Mouse (Mus musculus) urinary bladder, postnatal 4 days (tissue): ENCODE data around the gene Krtap17-1.

Experiments used
- DNase-seq, 2 experiments: peaks; one replicate each; pipeline ENCODE4 v3.0.0; 2021 to 2022; ENCODE audit warnings: low spot score in 2 of 2

Krtap17-1 gene

DNA sequence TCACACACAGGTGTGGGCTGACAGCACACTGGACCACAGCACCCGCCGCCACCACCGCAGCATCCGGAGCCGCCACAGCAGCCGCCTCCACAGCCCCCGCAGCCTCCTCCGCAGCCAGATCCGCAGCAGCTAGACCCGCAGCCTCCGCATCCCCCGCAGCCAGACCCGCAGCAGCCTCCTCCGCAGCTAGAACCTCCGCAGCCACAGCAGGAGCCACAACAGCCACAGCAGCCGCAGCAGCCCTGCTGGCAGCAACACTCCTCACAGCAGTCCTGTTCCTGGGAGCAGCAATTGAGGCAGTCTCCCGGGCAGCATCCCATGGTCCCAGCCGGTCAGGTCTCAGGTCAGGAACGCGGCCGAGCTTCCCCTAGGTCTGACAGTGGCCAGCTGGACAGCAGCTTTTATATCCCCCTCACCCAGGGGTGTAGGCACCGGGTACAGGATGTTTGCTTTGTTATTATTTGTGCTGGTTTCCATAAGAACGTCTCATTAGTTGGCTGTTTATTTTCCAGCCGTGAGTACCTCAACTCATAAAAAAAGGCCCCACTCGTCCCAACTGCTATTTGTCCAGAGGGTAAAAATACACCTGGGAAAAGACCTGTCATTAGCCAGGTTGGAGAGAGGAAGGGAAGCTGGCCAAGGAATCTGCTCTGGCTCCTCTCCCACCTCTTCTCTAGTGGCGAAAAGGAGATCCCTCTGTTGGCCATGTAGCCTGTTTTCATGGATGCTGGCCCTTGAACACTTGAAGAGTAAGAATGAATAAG lies at the start of gene Krtap17-1:
Gene Krtap17-1 (minus strand): TSS at position 375 of the 764 bp plus-strand sequence.
- no peak for DNase-seq

DNA sequence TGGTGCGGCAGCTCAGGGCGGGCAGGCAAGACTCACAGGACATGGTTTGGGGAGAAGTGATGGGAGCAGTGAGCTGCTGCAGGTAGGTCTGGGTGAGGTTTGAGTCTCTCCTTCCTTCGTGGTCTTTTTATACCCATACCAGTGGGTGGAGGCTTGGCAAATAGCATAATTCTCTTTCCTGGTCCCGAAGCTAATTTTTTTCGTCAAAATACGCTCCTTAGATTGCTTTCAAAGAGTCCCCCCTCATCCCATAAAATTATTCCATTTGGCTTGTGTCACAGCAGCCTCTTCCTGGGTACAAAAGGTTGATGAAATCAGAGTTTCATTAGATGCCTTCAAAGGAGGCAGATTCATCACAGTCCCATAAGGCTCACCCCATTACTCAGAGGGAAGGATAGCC lies 47.7 kb upstream of the Krtap17-1 start, which contains the start of gene Krt34:
Gene Krt34 (minus strand): TSS at position 101 of the 400 bp plus-strand sequence.
- DNase-seq: no peak

- no peak for DNase-seq
Measured at GRCm38 (mm10) chr11:100029768-100030167, 36.0 kb upstream of the Krtap17-1 start, which contains the start of gene Krt33b. Krt33b (minus strand) TSS chr11:100029868.

- DNase-seq: no peak
Measured at GRCm38 (mm10) chr11:100021438-100021837, 27.6 kb upstream of the Krtap17-1 start.

DNA sequence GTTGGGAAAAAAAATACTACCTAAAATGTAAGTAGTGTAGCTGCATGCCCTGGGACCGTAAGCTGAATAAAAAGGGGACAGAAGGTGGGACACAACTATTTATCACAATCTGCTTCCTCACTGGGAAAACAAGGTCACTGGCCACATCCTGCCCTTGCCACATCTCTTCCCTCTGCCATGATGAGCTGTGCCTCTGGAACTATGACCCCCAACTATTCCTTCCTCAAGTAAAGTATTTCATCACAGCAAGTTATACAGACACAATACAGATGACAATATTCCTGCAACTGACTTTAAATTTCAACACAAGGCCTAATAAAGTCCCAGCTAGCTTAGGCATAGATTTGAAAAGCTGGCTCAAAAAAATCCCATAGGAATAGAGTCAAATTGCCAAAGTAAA lies 25.7 kb upstream of the Krtap17-1 start:
- no peak for DNase-seq

DNA sequence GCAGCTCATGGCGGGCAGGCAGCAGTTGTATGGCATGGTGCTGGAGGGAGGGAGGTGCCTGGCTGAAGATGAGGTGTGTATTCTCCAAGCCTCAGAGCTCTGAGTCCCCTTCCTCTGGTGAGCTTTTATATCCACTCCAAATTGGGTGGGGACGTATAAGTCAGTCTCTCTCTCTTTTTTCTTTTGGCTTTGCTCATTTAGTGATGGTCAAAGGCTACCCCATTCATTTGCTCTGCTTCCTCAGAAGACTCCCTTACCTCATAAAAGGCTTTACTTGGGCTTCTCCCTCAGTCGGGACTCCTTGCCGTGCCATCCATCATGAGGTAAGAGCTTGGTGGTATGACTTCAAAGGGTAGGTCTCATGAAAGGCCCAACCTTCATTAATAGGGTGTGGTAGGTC lies 22.3 kb upstream of the Krtap17-1 start, which contains the start of gene Krt33a:
Gene Krt33a (minus strand): TSS at position 101 of the 400 bp plus-strand sequence.
- DNase-seq: no peak

DNA sequence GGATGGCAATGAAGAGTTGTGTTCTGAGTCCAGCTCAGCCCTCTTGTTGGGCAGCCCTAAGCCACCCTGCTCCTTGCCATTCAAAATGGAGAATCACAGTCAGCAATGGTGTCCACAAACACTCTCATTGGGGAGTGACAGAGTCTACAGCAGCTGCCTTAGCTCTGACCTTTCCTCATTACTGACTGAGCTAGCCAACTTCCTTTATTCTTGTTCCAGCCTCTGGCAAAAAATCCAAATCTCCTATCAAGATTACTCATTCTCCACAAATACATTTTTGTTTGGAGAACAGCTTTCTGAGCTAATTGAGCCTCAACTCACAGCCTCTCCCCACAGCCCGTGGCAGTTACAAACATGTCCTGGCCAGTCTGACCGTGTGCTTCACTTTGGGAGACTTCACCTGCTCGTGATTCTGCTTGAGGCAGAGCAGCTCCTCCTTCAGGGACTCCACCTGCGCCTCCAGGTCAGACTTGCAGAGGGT lies 19.9 kb upstream of the Krtap17-1 start:
- no peak for DNase-seq

- DNase-seq: no peak
Measured at GRCm38 (mm10) chr11:100010682-100011081, 16.9 kb upstream of the Krtap17-1 start.

GRCm38 (mm10) chr11:100008336-100008735 lies 14.5 kb upstream of the Krtap17-1 start:
- no peak for DNase-seq

GRCm38 (mm10) chr11:100006624-100007023 lies 12.8 kb upstream of the Krtap17-1 start:
- DNase-seq: no peak

DNA sequence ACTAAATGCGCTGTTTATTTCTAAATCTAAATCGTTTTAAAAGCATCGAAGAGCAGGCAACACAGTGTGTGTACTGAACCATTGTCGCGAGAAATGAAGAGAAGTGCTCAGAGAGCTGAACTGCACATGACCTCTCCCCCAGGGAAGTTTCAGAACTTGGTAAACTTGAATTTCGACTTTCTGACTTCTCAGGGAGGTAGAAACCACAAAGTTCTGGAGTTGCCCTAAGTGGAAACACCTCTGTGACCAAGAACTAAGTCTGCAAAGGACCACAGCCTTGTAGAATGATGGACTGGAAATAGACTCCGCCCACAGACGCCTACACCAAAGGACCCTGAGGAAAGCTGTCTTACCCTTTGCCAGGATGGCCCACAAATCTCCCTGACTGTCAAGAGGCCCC lies 12.1 kb upstream of the Krtap17-1 start:
- DNase-seq: no peak

DNA sequence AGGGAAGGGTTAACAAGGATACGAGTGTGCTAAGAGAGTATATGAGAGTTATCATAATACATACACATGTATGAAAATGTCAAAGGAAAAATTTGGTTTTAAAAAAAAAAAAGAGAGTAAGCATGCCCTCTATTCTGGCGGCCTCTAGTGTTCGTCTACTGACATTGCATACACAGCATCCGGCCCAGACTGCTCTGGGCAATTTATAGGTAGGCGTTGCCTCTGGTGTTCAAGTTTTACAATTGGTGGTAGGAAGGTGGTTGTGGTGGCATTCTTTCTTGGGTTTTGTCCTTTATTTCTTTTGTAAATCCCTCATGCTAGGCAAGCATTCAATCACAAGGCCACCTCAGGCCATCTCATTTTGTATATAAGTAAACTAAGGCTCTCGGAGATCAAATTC lies 11.1 kb upstream of the Krtap17-1 start:
- peak in 1 of 2 experiments; percentile 67 for DNase-seq

- no peak for DNase-seq
Measured at GRCm38 (mm10) chr11:99999091-99999490, 5.3 kb upstream of the Krtap17-1 start.

GRCm38 (mm10) chr11:99994384-99994661 lies 529 bp upstream of the Krtap17-1 start:
- no peak for DNase-seq

GRCm38 (mm10) chr11:99990571-99990970 lies 3.2 kb downstream of the Krtap17-1 start:
- peak in 1 of 2 experiments; percentile 12 for DNase-seq

- no peak for DNase-seq
Measured at GRCm38 (mm10) chr11:99989881-99990405, 3.9 kb downstream of the Krtap17-1 start.

- DNase-seq: no peak
Measured at GRCm38 (mm10) chr11:99988530-99988929, 5.3 kb downstream of the Krtap17-1 start.

DNA sequence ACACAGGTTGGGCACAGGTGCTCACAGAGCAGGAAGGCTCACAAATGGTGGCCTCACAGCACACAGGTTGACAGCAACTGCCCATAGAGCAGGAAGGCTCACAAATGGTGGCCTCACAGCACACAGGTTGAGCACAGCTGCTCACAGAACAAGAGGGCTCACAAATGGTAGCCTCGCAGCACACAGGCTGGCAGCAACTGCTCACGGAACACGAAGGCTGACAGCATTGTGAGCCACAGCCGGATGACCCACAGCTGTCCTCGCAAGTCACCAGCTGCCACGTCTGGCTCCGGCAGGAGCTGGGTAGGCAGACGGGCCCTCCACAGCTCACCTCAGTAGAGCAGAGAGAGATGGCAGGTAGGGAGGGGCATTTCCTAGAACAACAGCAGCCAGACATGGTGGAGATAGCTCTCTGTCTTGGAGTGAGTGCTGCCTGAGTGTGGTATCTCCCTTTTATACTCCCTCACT lies 7.6 kb downstream of the Krtap17-1 start, which contains the start of gene Krtap16-1:
Gene Krtap16-1 (minus strand): TSS at position 418 of the 468 bp plus-strand sequence.
- no peak for DNase-seq

- no peak for DNase-seq
Measured at GRCm38 (mm10) chr11:99985291-99986092, 8.3 kb downstream of the Krtap17-1 start.

- DNase-seq: no peak
Measured at GRCm38 (mm10) chr11:99983442-99983841, 10.4 kb downstream of the Krtap17-1 start.

- no peak for DNase-seq
Measured at GRCm38 (mm10) chr11:99982731-99983130, 11.1 kb downstream of the Krtap17-1 start.

DNA sequence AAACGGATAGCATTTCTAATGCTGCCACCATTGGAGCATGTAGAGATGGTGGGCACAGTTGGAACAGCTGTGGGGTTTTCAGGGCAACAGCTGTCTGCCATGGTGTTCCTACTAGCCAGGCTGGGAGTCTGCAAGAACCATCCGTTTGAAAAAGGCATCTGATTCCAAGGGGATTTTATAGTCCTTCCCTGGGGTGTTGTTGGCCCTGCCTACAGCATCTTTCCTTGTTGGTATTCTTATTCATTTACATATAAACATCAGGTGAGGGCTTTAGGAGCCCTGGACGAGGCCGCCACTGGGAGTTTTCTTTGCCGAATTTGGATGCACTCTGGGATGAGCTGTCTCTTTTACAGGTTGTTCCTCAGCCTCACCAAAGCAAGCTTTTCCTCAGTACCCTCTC lies 14.8 kb downstream of the Krtap17-1 start, which contains the start of gene Krtap29-1:
Gene Krtap29-1 (minus strand): TSS at position 101 of the 400 bp plus-strand sequence.
- no peak for DNase-seq
